Mouse (Mus musculus) brain, embryonic 14.5 days (tissue): ENCODE measurements around the gene Fam189a1.

ENCODE experiments used
- CTCF ChIP-seq: fragments of 200-500 bp; IDR thresholded peaks from 2 replicates; pipeline ENCODE4 v1.5.1; 2012; ENCODE audit warnings: inconsistent platforms, mild to moderate bottlenecking, moderate library complexity, borderline replicate concordance; ENCODE audit not compliant: insufficient read depth, insufficient read length; ENCODE audit errors: extremely low read depth
- POLR2A ChIP-seq: fragments of 200-500 bp; IDR thresholded peaks from 2 replicates; pipeline ENCODE4 v1.6.1; 2012; ENCODE audit warnings: mild to moderate bottlenecking, inconsistent platforms, borderline replicate concordance; ENCODE audit not compliant: poor library complexity, insufficient read depth, insufficient read length, severe bottlenecking; ENCODE audit errors: extremely low read depth

GRCm38 (mm10) chr7:64905506-64905905 lies 250.9 kb downstream of the Fam189a1 start:
- TF ChIP-seq CTCF (no peak), POLR2A (no peak)
